Mouse (Mus musculus): ENCODE measurements around the gene Pex6. TPM values are rescaled to one million over a fixed set of nuclear protein-coding genes. Genes with fewer than 3 reads are reported as not detected.

The Pex6 gene
- polyA plus RNA-seq, 1 experiment: 29.6 TPM

- Histone ChIP-seq H3K4me3 (peak within 1 kb of the TSS; percentile 94), H3K36me3 (ENCODE audit: control insufficient read depth, insufficient read depth) (peaks cover 23% of the 10 kb centered on the region), H3K4me2 (ENCODE audit: low read depth) (peak within 1 kb of the TSS; percentile 95), H3ac (ENCODE audit: control insufficient read depth, insufficient read length) (peak within 1 kb of the TSS; percentile 66), H3K79me2 (ENCODE audit: control insufficient read depth, insufficient read depth) (peaks cover 27% of the 10 kb centered on the region), H3K27me3 (ENCODE audit: control insufficient read depth, insufficient read depth, insufficient read length) (no peaks in the 10 kb centered on the region)
- TF ChIP-seq MYOD1 (IDR thresholded peaks at IDR 0.05; ENCODE audit: control insufficient read depth in 1 of 3, insufficient read length in 2 of 3, low read depth in 2 of 3) (no peak), CEBPB (IDR thresholded peaks at IDR 0.05; ENCODE audit: insufficient read depth, poor library complexity, severe bottlenecking) (0 out of 2 replicates have a peak, but pooled peaks have one; percentile 23), POLR2A (IDR thresholded peaks at IDR 0.05; ENCODE audit: insufficient read length, low read depth) (peak; percentile 61), REST (IDR thresholded peaks at IDR 0.05; ENCODE audit: insufficient read depth, insufficient read length) (no peak), SRF (IDR thresholded peaks at IDR 0.05; ENCODE audit: control insufficient read depth, insufficient read length, low read depth) (no peak), USF1 (IDR thresholded peaks at IDR 0.05; ENCODE audit: low read depth) (peak; percentile 11), POLR2AphosphoS2 (IDR thresholded peaks at IDR 0.05; ENCODE audit: insufficient read length, low read depth) (peak; percentile 48), MYOG (IDR thresholded peaks at IDR 0.05; ENCODE audit: control insufficient read depth in 1 of 3, insufficient read depth in 1 of 3, insufficient read length in 2 of 3, low read depth in 2 of 3) (no peak), E2F4 (IDR thresholded peaks at IDR 0.05; ENCODE audit: insufficient read depth) (no peak)
Measured at GRCm38 (mm10) chr17:46680760-46681373, 30.4 kb upstream of the Pex6 start, which contains the start of gene Klhdc3. Klhdc3 (minus strand) TSS chr17:46680914.

GRCm38 (mm10) chr17:46681466-46682118 is 29.7 kb upstream of the Pex6 start:
- Histone ChIP-seq H3K27me3 (ENCODE audit: control insufficient read depth, insufficient read depth, insufficient read length) (no peaks in the 10 kb centered on the region), H3K36me3 (ENCODE audit: control insufficient read depth, insufficient read depth) (peaks cover 23% of the 10 kb centered on the region)

GRCm38 (mm10) chr17:46682654-46683389 is 28.4 kb upstream of the Pex6 start:
- peak overlapping the region; percentile 94 for H3K4me3 ChIP-seq
- H3K4me2 ChIP-seq (ENCODE audit: low read depth): no peak overlapping the region
- no peaks in the 10 kb centered on the region for H3K27me3 ChIP-seq (ENCODE audit: control insufficient read depth, insufficient read depth, insufficient read length)
- peaks cover 19% of the 10 kb centered on the region for H3K36me3 ChIP-seq (ENCODE audit: control insufficient read depth, insufficient read depth)
- H3K79me2 ChIP-seq (ENCODE audit: control insufficient read depth, insufficient read depth): peaks cover 27% of the 10 kb centered on the region
- no peak overlapping the region for H3ac ChIP-seq (ENCODE audit: control insufficient read depth, insufficient read length)
- TF ChIP-seq SRF (IDR thresholded peaks at IDR 0.05; ENCODE audit: control insufficient read depth, insufficient read length, low read depth) (no peak), POLR2AphosphoS2 (IDR thresholded peaks at IDR 0.05; ENCODE audit: insufficient read length, low read depth) (peak; percentile 56)

More at GRCm38 (mm10) chr17:46681466-46682118, 29.7 kb upstream of the Pex6 start:
- peak overlapping the region; percentile 95 for H3K4me2 ChIP-seq (ENCODE audit: low read depth)
- H3K79me2 ChIP-seq (ENCODE audit: control insufficient read depth, insufficient read depth): peaks cover 27% of the 10 kb centered on the region
- peak overlapping the region; percentile 66 for H3ac ChIP-seq (ENCODE audit: control insufficient read depth, insufficient read length)
- TF ChIP-seq MYOG (IDR thresholded peaks at IDR 0.05; ENCODE audit: control insufficient read depth in 1 of 3, insufficient read depth in 1 of 3, insufficient read length in 2 of 3, low read depth in 2 of 3) (no peak), POLR2AphosphoS2 (IDR thresholded peaks at IDR 0.05; ENCODE audit: insufficient read length, low read depth) (no peak), MAX (IDR thresholded peaks at IDR 0.05; ENCODE audit: low read depth) (no peak), SRF (IDR thresholded peaks at IDR 0.05; ENCODE audit: control insufficient read depth, insufficient read length, low read depth) (no peak), E2F4 (IDR thresholded peaks at IDR 0.05; ENCODE audit: insufficient read depth) (no peak), MYOD1 (IDR thresholded peaks at IDR 0.05; ENCODE audit: control insufficient read depth in 1 of 3, insufficient read length in 2 of 3, low read depth in 2 of 3) (no peak), CEBPB (IDR thresholded peaks at IDR 0.05; ENCODE audit: insufficient read depth, poor library complexity, severe bottlenecking) (no peak), USF1 (IDR thresholded peaks at IDR 0.05; ENCODE audit: low read depth) (no peak), TCF3 (IDR thresholded peaks at IDR 0.05; ENCODE audit: insufficient read length, low read depth) (no peak), REST (IDR thresholded peaks at IDR 0.05; ENCODE audit: insufficient read depth, insufficient read length) (no peak), TCF12 (IDR thresholded peaks at IDR 0.05; ENCODE audit: insufficient read depth, poor library complexity, severe bottlenecking) (no peak), POLR2A (IDR thresholded peaks at IDR 0.05; ENCODE audit: insufficient read length, low read depth) (no peak)
- H3K4me3 ChIP-seq: peak overlapping the region; percentile 94

GRCm38 (mm10) chr17:46685913-46686312 is 25.4 kb upstream of the Pex6 start:
- Histone ChIP-seq H3K79me2 (ENCODE audit: control insufficient read depth, insufficient read depth) (peaks cover 9% of the 10 kb centered on the region), H3K36me3 (ENCODE audit: control insufficient read depth, insufficient read depth) (peaks cover 19% of the 10 kb centered on the region), H3ac (ENCODE audit: control insufficient read depth, insufficient read length) (no peak overlapping the region), H3K27me3 (ENCODE audit: control insufficient read depth, insufficient read depth, insufficient read length) (no peaks in the 10 kb centered on the region), H3K4me2 (ENCODE audit: low read depth) (no peak overlapping the region), H3K4me3 (no peak overlapping the region)
- TF ChIP-seq POLR2AphosphoS2 (IDR thresholded peaks at IDR 0.05; ENCODE audit: insufficient read length, low read depth) (peak; percentile 16), TCF3 (IDR thresholded peaks at IDR 0.05; ENCODE audit: insufficient read length, low read depth) (no peak), MYOG (IDR thresholded peaks at IDR 0.05; ENCODE audit: control insufficient read depth in 1 of 3, insufficient read depth in 1 of 3, insufficient read length in 2 of 3, low read depth in 2 of 3) (no peak), E2F4 (IDR thresholded peaks at IDR 0.05; ENCODE audit: insufficient read depth) (no peak)

Data from myocyte (in vitro differentiated cells).